Mouse (Mus musculus) cerebellum, postnatal 36 days (tissue): Measurements from ENCODE around the gene Abca5.
"Not testable (repeated sequence)": the region's sequence is repeated elsewhere in the genome, so short reads cannot be mapped to it uniquely, and the experiment has no call there.

ENCODE experiments used
- DNase-seq, 2 experiments: peaks; one replicate each; pipeline ENCODE4 v3.0.0; 2021 to 2022; ENCODE audit warnings: mixed read lengths in 2 of 2

Abca5 gene

GRCm38 (mm10) chr11:110337289-110338245 lies at the start of gene Abca5:
Abca5 (minus strand) TSS chr11:110337716.
- peak; percentile 90 to 95 for DNase-seq

- DNase-seq = no peak
Observed at GRCm38 (mm10) chr11:110385487-110385886, 48.0 kb upstream of the Abca5 start.

- no peak for DNase-seq
Observed at GRCm38 (mm10) chr11:110380310-110380668, 42.8 kb upstream of the Abca5 start.

- DNase-seq = peak; percentile 17 to 34
Observed at GRCm38 (mm10) chr11:110379661-110380309, 42.3 kb upstream of the Abca5 start.

GRCm38 (mm10) chr11:110374036-110374435 lies 36.5 kb upstream of the Abca5 start:
- DNase-seq = no peak

GRCm38 (mm10) chr11:110372266-110372954 lies 34.9 kb upstream of the Abca5 start:
- no peak for DNase-seq

- DNase-seq = no peak
Observed at GRCm38 (mm10) chr11:110371827-110372226, 34.3 kb upstream of the Abca5 start.

- no peak for DNase-seq
Observed at GRCm38 (mm10) chr11:110369312-110370019, 31.9 kb upstream of the Abca5 start.

GRCm38 (mm10) chr11:110367638-110368037 lies 30.1 kb upstream of the Abca5 start:
- DNase-seq = no peak

GRCm38 (mm10) chr11:110366902-110367301 lies 29.4 kb upstream of the Abca5 start:
- no peak for DNase-seq

- peak; percentile 6 to 7 for DNase-seq
Observed at GRCm38 (mm10) chr11:110365016-110365415, 27.5 kb upstream of the Abca5 start.

GRCm38 (mm10) chr11:110357756-110358551 lies 20.4 kb upstream of the Abca5 start:
- DNase-seq = peak; percentile 37 to 42

GRCm38 (mm10) chr11:110355131-110355530 lies 17.6 kb upstream of the Abca5 start:
- not testable (repeated sequence) for DNase-seq

- DNase-seq = no peak
Observed at GRCm38 (mm10) chr11:110354261-110354660, 16.7 kb upstream of the Abca5 start.

GRCm38 (mm10) chr11:110348170-110348569 lies 10.7 kb upstream of the Abca5 start:
- DNase-seq = no peak

- no peak for DNase-seq
Observed at GRCm38 (mm10) chr11:110347768-110348167, 10.3 kb upstream of the Abca5 start.

GRCm38 (mm10) chr11:110336814-110337288 lies 665 bp downstream of the Abca5 start:
- peak in 1 of 2 experiments; percentile 39 for DNase-seq

GRCm38 (mm10) chr11:110330093-110330492 lies 7.4 kb downstream of the Abca5 start:
- DNase-seq = peak in 1 of 2 experiments; percentile 9

- DNase-seq = no peak
Observed at GRCm38 (mm10) chr11:110322266-110322665, 15.2 kb downstream of the Abca5 start.

GRCm38 (mm10) chr11:110306475-110307168 lies 30.9 kb downstream of the Abca5 start:
- DNase-seq = no peak

- no peak for DNase-seq
Observed at GRCm38 (mm10) chr11:110303411-110303810, 34.1 kb downstream of the Abca5 start.
